Mouse (Mus musculus) embryonic facial prominence, embryonic 10.5 days (tissue): ENCODE results near the gene Basp1. TPM values are rescaled to one million over a fixed set of nuclear protein-coding genes. Genes with fewer than 3 reads are reported as not detected.
A peak's percentile ranks its signal among the peaks of the same experiment; 100 is the strongest.
"Not testable (repeated sequence)": the region's sequence is repeated elsewhere in the genome, so short reads cannot be mapped to it uniquely, and the experiment has no call there.

Source experiments
- DNase-seq: peaks from one replicate; pipeline ENCODE4 v3.0.0-alpha.2; 2017; ENCODE audit warnings: low spot score
- H3K27ac ChIP-seq: fragments of 300-500 bp; sonication (generic); replicated peaks from 2 replicates; pipeline ENCODE4 v1.5.1; 2016; ENCODE audit warnings: mild to moderate bottlenecking
- H3K27me3 ChIP-seq: fragments of 300-500 bp; sonication (generic); replicated peaks from 2 replicates; pipeline ENCODE4 v1.6.1; 2016; ENCODE audit warnings: low read depth, mild to moderate bottlenecking; ENCODE audit not compliant: poor library complexity, severe bottlenecking
- H3K36me3 ChIP-seq: fragments of 300-500 bp; sonication (generic); replicated peaks from 2 replicates; pipeline ENCODE4 v1.6.1; 2016; ENCODE audit warnings: mild to moderate bottlenecking, moderate library complexity
- H3K4me1 ChIP-seq: fragments of 300-500 bp; sonication (generic); 2 replicates; pipeline ENCODE4 v1.6.1; 2016
- H3K4me3 ChIP-seq: fragments of 300-500 bp; sonication (generic); 2 replicates; pipeline ENCODE4 v1.5.1; 2016; ENCODE audit warnings: mild to moderate bottlenecking, moderate library complexity
- H3K9me3 ChIP-seq: fragments of 300-500 bp; sonication (generic); 2 replicates; pipeline ENCODE4 v1.6.1; 2016; ENCODE audit warnings: mild to moderate bottlenecking
- WGBS: fragments of 180-500 bp; shearing (Covaris S2); methylation state at CpG from one replicate; pipeline ENCODE4 v1.1.7; 2016; 5-methylcytosine and 5-hydroxymethylcytosine counted together
- polyA plus RNA-seq: library from polyadenylated mRNA; unstranded; fragments of >200 nt; fragmentation: Nextera tagmentation; extraction: Ambion mirVana; gene quantifications from 2 replicates; pipeline ENCODE4 v1.2.1, GENCODE M21; 2016

Gene Basp1
- polyA plus RNA-seq: 48.4 and 50.7 TPM in 2 replicates

DNA sequence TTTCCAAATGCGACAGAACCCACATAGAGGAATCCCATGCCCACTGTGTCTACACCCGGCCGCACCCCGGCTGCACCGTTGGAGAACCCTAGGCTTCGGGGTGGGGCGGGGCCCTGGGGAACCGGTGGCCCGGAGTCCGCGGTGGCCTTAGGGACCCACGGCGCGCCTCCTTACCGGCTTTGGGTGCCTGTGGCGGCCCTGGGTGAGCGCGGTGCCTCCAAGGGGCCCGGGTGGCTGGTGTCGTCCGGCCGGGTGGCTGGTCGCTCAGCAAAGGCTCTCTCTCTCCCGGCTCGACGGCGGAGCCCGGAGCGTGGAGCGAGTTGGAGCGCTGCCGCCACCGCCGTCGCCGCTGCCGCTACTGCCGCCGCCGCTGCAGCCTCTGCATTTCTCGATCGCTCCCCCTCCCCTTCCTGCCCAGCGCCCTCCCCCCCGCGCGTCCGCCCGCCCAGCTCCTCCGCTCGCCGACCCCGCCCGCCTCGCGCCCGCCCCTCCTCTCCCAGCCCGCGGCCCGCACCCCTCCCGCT lies at the start of gene Basp1:
Gene Basp1, minus strand, starts transcription at position 387 of the 524 bp plus-strand sequence.
- WGBS: 1% methylated on average over 47 of the region's 60 CpGs
- Histone ChIP-seq H3K9me3 (no peaks in the 10 kb centered on the region), H3K27me3 (no peaks in the 10 kb centered on the region; the same call in 1 of the 2 replicates), H3K36me3 (peaks cover 15% of the 10 kb centered on the region), H3K4me3 (peak within 1 kb of the TSS; percentile 98), H3K4me1 (peaks cover 50% of the 10 kb centered on the region), H3K27ac (peak within 1 kb of the TSS; percentile 95)
- peak; percentile 92 for DNase-seq

DNA sequence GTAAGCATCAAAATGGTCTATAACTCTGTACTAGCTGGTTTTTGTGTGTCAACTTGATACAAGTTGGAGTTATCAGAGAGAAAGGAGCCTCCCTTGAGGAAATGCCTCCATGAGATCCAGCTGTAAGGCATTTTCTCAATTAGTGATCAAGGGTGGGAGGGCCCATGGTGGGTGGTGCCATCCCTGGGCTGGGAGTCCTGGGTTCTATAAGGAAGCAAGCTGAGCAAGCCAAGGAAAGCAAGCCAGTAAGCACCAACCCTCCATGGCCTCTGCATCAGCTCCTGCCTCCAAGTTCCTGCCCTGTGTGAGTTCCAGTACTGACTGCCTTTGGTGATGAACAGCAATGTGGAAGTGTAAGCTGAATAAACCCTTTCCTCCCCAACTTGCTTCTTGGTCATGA lies 49.5 kb upstream of the Basp1 start:
- H3K9me3 ChIP-seq, H3K27me3 ChIP-seq, H3K4me3 ChIP-seq, H3K27ac ChIP-seq, H3K36me3 ChIP-seq, DNase-seq: not testable (repeated sequence)
- H3K4me1 ChIP-seq: peaks cover 34% of the 10 kb centered on the region

DNA sequence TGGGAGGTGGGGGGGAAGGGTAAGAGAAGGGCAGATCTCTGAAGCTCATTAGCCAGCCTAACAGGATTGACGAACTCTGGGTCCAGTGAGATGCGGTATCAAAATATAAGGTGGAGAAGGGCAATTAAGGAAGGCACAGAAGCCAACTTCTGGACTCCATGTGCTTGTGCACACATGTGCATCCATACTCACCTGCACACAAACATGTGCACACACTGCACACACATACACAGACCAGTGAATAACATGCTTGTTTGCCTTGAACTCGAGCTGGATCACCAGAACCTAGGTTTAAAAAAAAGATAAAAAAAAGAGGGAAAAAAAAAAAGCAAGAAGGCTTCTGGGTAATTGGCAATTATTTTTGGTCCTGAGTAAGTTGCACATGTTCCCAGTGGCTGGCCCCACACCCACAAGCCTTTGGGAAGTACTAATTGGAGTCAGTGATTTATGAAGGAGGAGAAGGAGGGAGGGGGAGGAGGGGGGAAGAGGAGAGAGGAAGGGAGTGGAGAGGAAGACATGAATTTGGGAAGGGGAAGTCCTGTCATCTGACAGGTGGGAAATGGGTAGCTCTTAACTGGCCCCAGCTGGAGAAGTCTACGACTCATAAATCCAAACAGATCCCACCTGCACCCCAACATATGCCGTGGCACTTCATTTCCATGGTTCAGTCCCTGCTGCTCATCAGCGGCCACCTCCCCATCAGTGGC lies 48.6 kb upstream of the Basp1 start:
- H3K4me3 ChIP-seq: no peak overlapping the region
- WGBS: 82% methylated on average over 6 of the region's 6 CpGs
- H3K9me3 ChIP-seq: no peaks in the 10 kb centered on the region
- no peak overlapping the region for H3K27ac ChIP-seq
- H3K36me3 ChIP-seq: no peaks in the 10 kb centered on the region
- H3K27me3 ChIP-seq: no peaks in the 10 kb centered on the region
- no peak for DNase-seq
- H3K4me1 ChIP-seq: peaks cover 29% of the 10 kb centered on the region

GRCm38 (mm10) chr15:25459901-25460300 lies 46.3 kb upstream of the Basp1 start:
- no peak overlapping the region for H3K27ac ChIP-seq
- no peaks in the 10 kb centered on the region for H3K27me3 ChIP-seq
- H3K4me1 ChIP-seq: peaks cover 32% of the 10 kb centered on the region
- no peak for DNase-seq
- H3K4me3 ChIP-seq: no peak overlapping the region
- no peaks in the 10 kb centered on the region for H3K36me3 ChIP-seq
- WGBS: 56% methylated on average over 7 of the region's 7 CpGs
- H3K9me3 ChIP-seq: no peaks in the 10 kb centered on the region

- 80% methylated on average over 2 of the region's 2 CpGs for WGBS
- no peak overlapping the region for H3K4me3 ChIP-seq
- no peaks in the 10 kb centered on the region for H3K36me3 ChIP-seq
- no peaks in the 10 kb centered on the region for H3K9me3 ChIP-seq
- H3K27ac ChIP-seq: no peak overlapping the region; the same call in 1 of the 2 replicates
- peaks cover 27% of the 10 kb centered on the region for H3K4me1 ChIP-seq
- no peak for DNase-seq
- H3K27me3 ChIP-seq: no peaks in the 10 kb centered on the region
Measured at GRCm38 (mm10) chr15:25457421-25457820, 43.9 kb upstream of the Basp1 start.

DNA sequence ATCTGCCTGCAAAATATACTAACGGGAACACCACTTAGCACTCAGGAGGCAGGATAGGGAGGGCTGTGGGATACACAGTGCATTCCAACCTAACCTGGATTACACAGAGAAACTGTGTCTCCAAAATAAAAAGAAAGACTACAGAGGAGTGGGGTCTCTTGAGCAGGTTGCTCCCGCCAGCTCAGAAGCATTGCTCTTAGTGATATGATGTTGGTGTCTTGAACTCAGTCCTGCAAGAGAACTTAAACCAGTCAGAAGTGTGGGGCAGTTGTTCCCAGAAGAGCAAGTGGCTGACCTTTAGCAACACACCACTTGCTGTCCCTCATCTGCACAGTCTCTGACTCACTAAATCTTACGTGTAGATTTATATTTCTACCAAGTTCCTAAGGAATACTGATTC lies 40.0 kb upstream of the Basp1 start:
- WGBS: 87% methylated on average over 3 of the region's 3 CpGs

GRCm38 (mm10) chr15:25449348-25449747 lies 35.8 kb upstream of the Basp1 start:
- Histone ChIP-seq H3K4me1 (peaks cover 24% of the 10 kb centered on the region), H3K27ac (no peak overlapping the region), H3K4me3 (no peak overlapping the region), H3K9me3 (no peaks in the 10 kb centered on the region), H3K36me3 (no peaks in the 10 kb centered on the region), H3K27me3 (peaks cover 13% of the 10 kb centered on the region; the same call in 1 of the 2 replicates)
- DNase-seq: no peak
- WGBS: 42% methylated on average over 1 of the region's 1 CpGs

More for the DNA sequence above, 40.0 kb upstream of the Basp1 start:
- Histone ChIP-seq H3K27me3 (no peaks in the 10 kb centered on the region), H3K4me1 (0 out of 2 replicates have a peak, but pooled peaks cover 8% of the 10 kb centered on the region), H3K27ac (no peak overlapping the region), H3K9me3 (no peaks in the 10 kb centered on the region), H3K36me3 (no peaks in the 10 kb centered on the region), H3K4me3 (no peak overlapping the region)
- DNase-seq: no peak

- no peak for DNase-seq
- Histone ChIP-seq H3K27ac (no peak overlapping the region), H3K4me1 (peaks cover 26% of the 10 kb centered on the region), H3K9me3 (no peaks in the 10 kb centered on the region), H3K4me3 (no peak overlapping the region), H3K27me3 (peaks cover 13% of the 10 kb centered on the region; the same call in 1 of the 2 replicates), H3K36me3 (no peaks in the 10 kb centered on the region)
- 78% methylated on average over 4 of the region's 4 CpGs for WGBS
Measured at GRCm38 (mm10) chr15:25448703-25449340, 35.3 kb upstream of the Basp1 start.

GRCm38 (mm10) chr15:25447136-25447535 lies 33.6 kb upstream of the Basp1 start:
- Histone ChIP-seq H3K4me3 (no peak overlapping the region), H3K4me1 (peaks cover 37% of the 10 kb centered on the region), H3K27ac (no peak overlapping the region), H3K27me3 (peaks cover 16% of the 10 kb centered on the region; the same call in 1 of the 2 replicates), H3K9me3 (no peaks in the 10 kb centered on the region), H3K36me3 (no peaks in the 10 kb centered on the region)
- 77% methylated on average over 6 of the region's 6 CpGs for WGBS
- DNase-seq: no peak

GRCm38 (mm10) chr15:25446155-25446487 lies 32.6 kb upstream of the Basp1 start:
- Histone ChIP-seq H3K27me3 (peaks cover 16% of the 10 kb centered on the region), H3K36me3 (no peaks in the 10 kb centered on the region), H3K27ac (peak overlapping the region; percentile 21; the same call in 1 of the 2 replicates), H3K9me3 (no peaks in the 10 kb centered on the region), H3K4me1 (peaks cover 47% of the 10 kb centered on the region), H3K4me3 (peak overlapping the region; percentile 36)
- DNase-seq: no peak
- 30% methylated on average over 8 of the region's 8 CpGs for WGBS

GRCm38 (mm10) chr15:25445361-25446154 lies 32.0 kb upstream of the Basp1 start:
- peak overlapping the region; percentile 36 for H3K4me3 ChIP-seq
- 3% methylated on average over 17 of the region's 17 CpGs for WGBS
- no peaks in the 10 kb centered on the region for H3K9me3 ChIP-seq
- H3K27me3 ChIP-seq: peaks cover 16% of the 10 kb centered on the region
- DNase-seq: peak; percentile 56
- H3K4me1 ChIP-seq: peaks cover 47% of the 10 kb centered on the region
- H3K27ac ChIP-seq: peak overlapping the region; percentile 21
- H3K36me3 ChIP-seq: no peaks in the 10 kb centered on the region

DNA sequence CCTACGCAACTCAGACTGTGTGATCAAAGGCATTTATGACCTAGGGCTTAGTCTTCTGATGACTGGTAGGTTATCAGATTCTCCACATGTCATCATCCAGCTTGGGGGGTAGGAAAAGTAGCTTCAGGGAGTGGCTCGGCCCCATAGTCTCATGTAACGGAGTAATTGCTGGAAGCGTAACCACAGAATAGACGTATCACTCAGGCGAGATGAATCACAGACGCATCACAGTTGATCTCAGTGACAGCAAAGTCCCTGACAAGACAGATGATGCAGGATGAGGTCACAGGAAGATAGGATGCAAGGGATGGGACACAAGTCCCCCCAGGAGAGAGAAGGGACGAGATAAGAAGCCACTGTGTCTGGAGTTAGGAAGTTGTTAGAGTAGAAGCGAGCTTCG lies 30.6 kb upstream of the Basp1 start:
- no peak for DNase-seq
- Histone ChIP-seq H3K9me3 (no peaks in the 10 kb centered on the region), H3K27me3 (peaks cover 16% of the 10 kb centered on the region), H3K27ac (no peak overlapping the region), H3K4me3 (no peak overlapping the region), H3K36me3 (no peaks in the 10 kb centered on the region), H3K4me1 (peaks cover 47% of the 10 kb centered on the region)
- 77% methylated on average over 10 of the region's 10 CpGs for WGBS
